8 mouse cellular contexts compared by ENCODE assay signal in genomic region chr12:29627956-29628750, GRCm38 (mm10).
DNase-seq lines count a peak whose midpoint lies in the region; ATAC-seq and TF ChIP-seq lines count a peak whose summit lies in the region.
"Had no signal": no experiment of that assay in that cellular context is flagged by ENCODE, and none has a peak within 500 bp of the region (broad histone marks: within the 10 kb centered on the region; RNA-seq: fewer than 3 reads in every experiment).

No protein-coding gene starts in this region.

- no peak overlapping the region for H3K27ac ChIP-seq in liver, postnatal 0 days (ENCODE audit: low read depth)
- H3K27ac ChIP-seq in hindbrain, embryonic 10.5 days: 0 out of 2 replicates have a peak overlapping the region, but pooled peaks have one; percentile 12
- H3K27ac ChIP-seq: limb, embryonic 15.5 days had no signal

- no peak for DNase-seq in liver, postnatal 0 days
- no peak for DNase-seq in liver
- DNase-seq in cerebellum, adult 11 months: peak; percentile 33
- DNase-seq in hindbrain, embryonic 10.5 days (ENCODE audit: low spot score): peak; percentile 35
- peak; percentile 4 for DNase-seq in retina, postnatal 7 days (ENCODE audit: low read depth, low spot score)
- no peak for DNase-seq in spleen, postnatal 10 days (ENCODE audit: low spot score in 2 of 2)
- no peak for DNase-seq in urinary bladder, postnatal 36 days (ENCODE audit: low spot score in 2 of 2)

- H3K4me1 ChIP-seq in liver, postnatal 0 days (ENCODE audit: insufficient read depth): no peaks in the 10 kb centered on the region
- H3K4me1 ChIP-seq in hindbrain, embryonic 10.5 days (replicated peaks): peaks cover 20% of the 10 kb centered on the region
- H3K4me1 ChIP-seq: limb, embryonic 15.5 days had no signal

- no peak for TF ChIP-seq EP300 in liver, postnatal 0 days (IDR thresholded peaks at IDR 0.05; ENCODE audit: low read depth)

- H3K9me3 ChIP-seq in liver, postnatal 0 days (ENCODE audit: low read length): no peaks in the 10 kb centered on the region
- no peaks in the 10 kb centered on the region for H3K9me3 ChIP-seq in hindbrain, embryonic 10.5 days
- H3K9me3 ChIP-seq: limb, embryonic 15.5 days had no signal

- no peak overlapping the region for H3K4me2 ChIP-seq in liver, postnatal 0 days (ENCODE audit: low read depth, low read length)
- H3K4me2 ChIP-seq: limb, embryonic 15.5 days had no signal

- H3K9ac ChIP-seq in liver, postnatal 0 days (replicated peaks): no peak overlapping the region
- H3K9ac ChIP-seq: limb, embryonic 15.5 days had no signal

- ATAC-seq in liver, postnatal 0 days: no peak

- no peaks in the 10 kb centered on the region for H3K27me3 ChIP-seq in liver, postnatal 0 days (ENCODE audit: insufficient read depth, low read length)
- H3K27me3 ChIP-seq in hindbrain, embryonic 10.5 days (ENCODE audit: insufficient read depth, poor library complexity, severe bottlenecking): no peaks in the 10 kb centered on the region
- H3K27me3 ChIP-seq: limb, embryonic 15.5 days had no signal

- peak; percentile 52 for TF ChIP-seq CTCF in liver, postnatal 0 days (IDR thresholded peaks at IDR 0.05; ENCODE audit: low read depth)

- 62% methylated on average over 15 of the region's 15 CpGs for WGBS in liver, postnatal 0 days (ENCODE audit: insufficient replicate concordance)
- 68% methylated on average over 15 of the region's 15 CpGs for whole genome bisulfite sequencing in hindbrain, embryonic 10.5 days

- H3K36me3 ChIP-seq in liver, postnatal 0 days (replicated peaks; ENCODE audit: insufficient read depth, low read length): no peaks in the 10 kb centered on the region
- no peaks in the 10 kb centered on the region for H3K36me3 ChIP-seq in hindbrain, embryonic 10.5 days
- H3K36me3 ChIP-seq: limb, embryonic 15.5 days had no signal

- no peak overlapping the region for H3K4me3 ChIP-seq in liver, postnatal 0 days (ENCODE audit: low read depth, low read length)
- no peak overlapping the region for H3K4me3 ChIP-seq in hindbrain, embryonic 10.5 days
- H3K4me3 ChIP-seq: limb, embryonic 15.5 days had no signal

Comparison
In these comparisons a context has a peak if more than half of its experiments do, and no peak if none do; other contexts are left out.
1. DNase-seq: peak in cerebellum, adult 11 months (single experiment), hindbrain, embryonic 10.5 days (single experiment) and retina, postnatal 7 days (single experiment); none in liver, postnatal 0 days (single experiment), liver (single experiment), spleen, postnatal 10 days (0 of 2) and urinary bladder, postnatal 36 days (0 of 2).